Mouse (Mus musculus) ES-E14 (cell line): Measurements from ENCODE around the gene Olfr1006. TPM values are rescaled to one million over a fixed set of nuclear protein-coding genes. Genes with fewer than 3 reads are reported as not detected.
"Not testable (repeated sequence)": the region's sequence is repeated elsewhere in the genome, so short reads cannot be mapped to it uniquely, and the experiment has no call there.

Experiments
- DNase-seq: peaks from one replicate; pipeline ENCODE4 v3.0.0-alpha.2; 2013; ENCODE audit warnings: low read depth, low spot score
- H3K27ac ChIP-seq: 2 replicates; pipeline ENCODE4 v1.5.1; 2012; ENCODE audit warnings: low read depth, mild to moderate bottlenecking, low read length, moderate library complexity, mixed read lengths; ENCODE audit not compliant: poor library complexity, insufficient read depth, severe bottlenecking
- H3K36me3 ChIP-seq: 2 replicates; pipeline ENCODE4 v1.6.1; 2012; ENCODE audit warnings: mild to moderate bottlenecking, low read length, moderate library complexity, mixed read lengths; ENCODE audit not compliant: control insufficient read depth, poor library complexity, insufficient read depth, severe bottlenecking
- H3K4me1 ChIP-seq, 2 experiments: fragments of 150-350 bp in 1 of 2; sonication (generic) in 1 of 2; 2 replicates each; pipeline ENCODE4 v1.6.1; 2012; ENCODE audit warnings: low read length in 2 of 2, mild to moderate bottlenecking in 1 of 2, mixed read lengths in 1 of 2; ENCODE audit not compliant: control insufficient read depth in 2 of 2, insufficient read depth in 2 of 2, poor library complexity in 1 of 2
- H3K4me3 ChIP-seq, 2 experiments: fragments of 150-350 bp in 1 of 2; sonication (generic) in 1 of 2; 2 replicates each; pipeline ENCODE4 v1.5.1; 2012; ENCODE audit warnings: low read length in 2 of 2, low read depth in 1 of 2, mild to moderate bottlenecking in 1 of 2, mixed read lengths in 1 of 2; ENCODE audit not compliant: insufficient read depth in 1 of 2, poor library complexity in 1 of 2, severe bottlenecking in 1 of 2
- H3K9ac ChIP-seq: 2 replicates; pipeline ENCODE4 v1.6.1; 2012; ENCODE audit warnings: low read depth, mild to moderate bottlenecking, low read length, mixed read lengths; ENCODE audit not compliant: poor library complexity, insufficient read depth, severe bottlenecking
- H3K9me3 ChIP-seq: fragments of 150-350 bp; sonication (generic); 2 replicates; pipeline ENCODE4 v1.6.1; 2012; ENCODE audit warnings: low read depth, mild to moderate bottlenecking, low read length; ENCODE audit not compliant: control insufficient read depth, insufficient read depth
- CHD2 ChIP-seq: IDR thresholded peaks from 2 replicates; pipeline ENCODE4 v1.6.1; 2014; ENCODE audit warnings: mild to moderate bottlenecking, low read depth, low read length, inconsistent platforms
- HCFC1 ChIP-seq: IDR thresholded peaks from 2 replicates; pipeline ENCODE4 v1.6.1; 2012; ENCODE audit warnings: low read length, inconsistent platforms, borderline replicate concordance; ENCODE audit not compliant: insufficient read depth
- MAFK ChIP-seq: IDR thresholded peaks from 2 replicates; pipeline ENCODE4 v1.6.1; 2014; ENCODE audit warnings: mild to moderate bottlenecking, low read depth, low read length, inconsistent platforms; ENCODE audit not compliant: insufficient read depth
- ZC3H11A ChIP-seq: IDR thresholded peaks from 2 replicates; pipeline ENCODE4 v1.6.1; 2012; ENCODE audit warnings: low read depth, mild to moderate bottlenecking, inconsistent platforms, low read length, borderline replicate concordance
- ZNF384 ChIP-seq: IDR thresholded peaks from 2 replicates; pipeline ENCODE4 v1.6.1; 2012; ENCODE audit warnings: low read depth, low read length, inconsistent platforms
- in situ Hi-C, 2 experiments: fragments of 600-800 bp; cut with MboI; formaldehyde crosslinking; loops; one replicate each; pipeline ENCODE4 v1.15.1; 2025; ENCODE audit warnings: low sequenced_read_pairs in 2 of 2, inconsistent platforms in 1 of 2; ENCODE audit not compliant: unreplicated experiment in 2 of 2
- total RNA-seq: library from RNA; depleted of rRNA; stranded (reverse); fragments of 300-350 nt; gene quantifications from 2 replicates; pipeline ENCODE4 v1.2.3, GENCODE M21; 2012; rRNA removed

Gene Olfr1006
- total RNA-seq, 1 experiment = not detected

- Histone ChIP-seq H3K27ac (no peak within 1 kb of the TSS), H3K36me3 (no peaks in the 10 kb centered on the region), H3K9me3 (no peaks in the 10 kb centered on the region), H3K4me3 (no peak within 1 kb of the TSS), H3K4me1 (no peaks in the 10 kb centered on the region), H3K9ac (no peak within 1 kb of the TSS)
- no peak for TF ChIP-seq ZNF384
- no peak for TF ChIP-seq HCFC1
- no peak for TF ChIP-seq ZC3H11A
- no peak for TF ChIP-seq CHD2
- no peak for TF ChIP-seq MAFK
- in situ Hi-C loops = no loop called here
- no peak for DNase-seq
Observed at GRCm38 (mm10) chr2:85689131-85689530, 10.6 kb upstream of the Olfr1006 start, which contains the start of gene Olfr1008. Gene Olfr1008, plus strand, starts transcription at chr2:85689431.

- H3K9me3 ChIP-seq, H3K27ac ChIP-seq, H3K36me3 ChIP-seq, H3K9ac ChIP-seq, H3K4me1 ChIP-seq, DNase-seq, in situ Hi-C loops, H3K4me3 ChIP-seq: not testable (repeated sequence)
Observed at GRCm38 (mm10) chr2:85664355-85664754, 14.2 kb downstream of the Olfr1006 start, which contains the start of gene Olfr154. Gene Olfr154, minus strand, starts transcription at chr2:85664455.

GRCm38 (mm10) chr2:85650604-85651003 lies 28.0 kb downstream of the Olfr1006 start, which contains the start of gene Olfr1002:
Gene Olfr1002, minus strand, starts transcription at chr2:85650704.
- TF ChIP-seq HCFC1 = no peak
- no peak for TF ChIP-seq CHD2
- TF ChIP-seq MAFK = no peak
- Histone ChIP-seq H3K4me1 (no peaks in the 10 kb centered on the region), H3K36me3 (no peaks in the 10 kb centered on the region), H3K4me3 (no peak within 1 kb of the TSS), H3K27ac (no peak within 1 kb of the TSS), H3K9ac (no peak within 1 kb of the TSS), H3K9me3 (no peaks in the 10 kb centered on the region)
- no peak for DNase-seq
- in situ Hi-C loops = no loop called here

Other genes with a start within 250 kb of the Olfr1006 start
- gene Olfr994, start 242.3 kb downstream of the Olfr1006 start, total RNA-seq = not detected in 2 replicates
- not detected in 2 replicates for gene Olfr995, start 235.1 kb downstream of the Olfr1006 start, total RNA-seq
- not detected in 2 replicates for gene 4833423E24Rik, start 159.7 kb downstream of the Olfr1006 start, total RNA-seq
- not detected in 2 replicates for gene Olfr996, start 99.6 kb downstream of the Olfr1006 start, total RNA-seq
- not detected in 2 replicates for gene Olfr998, start 89.8 kb downstream of the Olfr1006 start, total RNA-seq
- gene Olfr1000, start 66.9 kb downstream of the Olfr1006 start, total RNA-seq = not detected in 2 replicates
- not detected in 2 replicates for gene Olfr1002, start 28.1 kb downstream of the Olfr1006 start, total RNA-seq
- not detected in 2 replicates for gene Olfr154, start 14.3 kb downstream of the Olfr1006 start, total RNA-seq
- gene Olfr1008, start 10.7 kb upstream of the Olfr1006 start, total RNA-seq = not detected in 2 replicates
- gene Olfr1009, start 36.7 kb upstream of the Olfr1006 start, total RNA-seq = not detected in 2 replicates
- not detected in 2 replicates for gene Olfr1012, start 84.0 kb upstream of the Olfr1006 start, total RNA-seq
- not detected in 2 replicates for gene Olfr1013, start 88.3 kb upstream of the Olfr1006 start, total RNA-seq
- not detected in 2 replicates for gene Olfr1014, start 93.9 kb upstream of the Olfr1006 start, total RNA-seq
- gene Olfr1015, start 103.2 kb upstream of the Olfr1006 start, total RNA-seq = not detected in 2 replicates
- gene Olfr1016, start 123.8 kb upstream of the Olfr1006 start, total RNA-seq = not detected in 2 replicates
- gene Olfr1018, start 139.7 kb upstream of the Olfr1006 start, total RNA-seq = not detected in 2 replicates
- not detected in 2 replicates for gene Olfr1019, start 166.7 kb upstream of the Olfr1006 start, total RNA-seq
- gene Olfr1020, start 168.3 kb upstream of the Olfr1006 start, total RNA-seq = not detected in 2 replicates
- not detected in 2 replicates for gene Olfr1022, start 189.8 kb upstream of the Olfr1006 start, total RNA-seq
- gene Olfr1023, start 206.9 kb upstream of the Olfr1006 start, total RNA-seq = not detected in 2 replicates
- not detected in 2 replicates for gene Olfr1024, start 226.3 kb upstream of the Olfr1006 start, total RNA-seq
- not detected in 2 replicates for gene Olfr1025-ps1, start 236.4 kb upstream of the Olfr1006 start, total RNA-seq
- gene Olfr1026, start 242.8 kb upstream of the Olfr1006 start, total RNA-seq = not detected in 2 replicates